Mouse (Mus musculus): ENCODE measurements around the gene Ascc1.
A peak's percentile ranks its signal among the peaks of the same experiment; 100 is the strongest.

Ascc1 gene

GRCm38 (mm10) chr10:60023751-60024150 is 21.1 kb downstream of the Ascc1 start:
- DNase-seq: no peak

GRCm38 (mm10) chr10:60026759-60027395 is 24.3 kb downstream of the Ascc1 start:
- DNase-seq: no peak

- no peak for DNase-seq
Observed at GRCm38 (mm10) chr10:60027619-60028084, 25.0 kb downstream of the Ascc1 start.

- DNase-seq: no peak
Observed at GRCm38 (mm10) chr10:60028181-60028580, 25.6 kb downstream of the Ascc1 start.

GRCm38 (mm10) chr10:60028979-60029378 is 26.4 kb downstream of the Ascc1 start:
- peak; percentile 72 to 84 for DNase-seq

GRCm38 (mm10) chr10:60029387-60029786 is 26.8 kb downstream of the Ascc1 start:
- DNase-seq: no peak

- no peak for DNase-seq
Observed at GRCm38 (mm10) chr10:60031562-60031961, 29.0 kb downstream of the Ascc1 start.

GRCm38 (mm10) chr10:60031985-60032384 is 29.4 kb downstream of the Ascc1 start:
- DNase-seq: no peak

GRCm38 (mm10) chr10:60032622-60033021 is 30.0 kb downstream of the Ascc1 start:
- DNase-seq: no peak

GRCm38 (mm10) chr10:60033064-60033463 is 30.5 kb downstream of the Ascc1 start:
- no peak for DNase-seq

- DNase-seq: no peak
Observed at GRCm38 (mm10) chr10:60034621-60035020, 32.0 kb downstream of the Ascc1 start.

GRCm38 (mm10) chr10:60035744-60036143 is 33.1 kb downstream of the Ascc1 start:
- DNase-seq: no peak

GRCm38 (mm10) chr10:60042350-60042922 is 39.8 kb downstream of the Ascc1 start:
- DNase-seq: no peak

GRCm38 (mm10) chr10:60046696-60047095 is 44.1 kb downstream of the Ascc1 start:
- DNase-seq: no peak

GRCm38 (mm10) chr10:60050581-60050980 is 48.0 kb downstream of the Ascc1 start:
- DNase-seq: no peak

GRCm38 (mm10) chr10:60053073-60053472 is 50.5 kb downstream of the Ascc1 start:
- no peak for DNase-seq

GRCm38 (mm10) chr10:60062173-60062572 is 59.6 kb downstream of the Ascc1 start:
- peak; percentile 14 to 47 for DNase-seq

- DNase-seq: peak in 1 of 2 experiments; percentile 28
Observed at GRCm38 (mm10) chr10:60062931-60063330, 60.3 kb downstream of the Ascc1 start.

- peak; percentile 31 to 44 for DNase-seq
Observed at GRCm38 (mm10) chr10:60066524-60066923, 63.9 kb downstream of the Ascc1 start.

- no peak for DNase-seq
Observed at GRCm38 (mm10) chr10:60075159-60075558, 72.6 kb downstream of the Ascc1 start.

- no peak for DNase-seq
Observed at GRCm38 (mm10) chr10:60077226-60077625, 74.6 kb downstream of the Ascc1 start.

- peak; percentile 34 to 50 for DNase-seq
Observed at GRCm38 (mm10) chr10:60077736-60078560, 75.3 kb downstream of the Ascc1 start.

GRCm38 (mm10) chr10:60078561-60078917 is 75.9 kb downstream of the Ascc1 start:
- peak; percentile 64 to 79 for DNase-seq

GRCm38 (mm10) chr10:60080171-60080570 is 77.6 kb downstream of the Ascc1 start:
- no peak for DNase-seq
